ENCODE assay signal across 21 mouse cellular contexts in genomic region chr19:16154480-16154879, GRCm38 (mm10). TPM values are rescaled to one million over a fixed set of nuclear protein-coding genes. Genes with fewer than 3 reads are reported as not detected.
DNase-seq lines count a peak whose midpoint lies in the region; ATAC-seq and TF ChIP-seq lines count a peak whose summit lies in the region.
"Had no signal": no experiment of that assay in that cellular context is flagged by ENCODE, and none has a peak within 500 bp of the region (broad histone marks: within the 10 kb centered on the region; RNA-seq: fewer than 3 reads in every experiment).

No protein-coding gene starts in this region.

- no peak for TF ChIP-seq EP300 in heart, postnatal 0 days (IDR thresholded peaks at IDR 0.05; ENCODE audit: low read depth)

- H3K27me3 ChIP-seq in heart, embryonic 10.5 days (ENCODE audit: insufficient read depth, poor library complexity, severe bottlenecking): no peaks in the 10 kb centered on the region
- no peaks in the 10 kb centered on the region for H3K27me3 ChIP-seq in heart, postnatal 0 days (ENCODE audit: control insufficient read depth, insufficient read depth, low read length)
- no peaks in the 10 kb centered on the region for H3K27me3 ChIP-seq in heart, embryonic 12.5 days (replicated peaks)
- no peaks in the 10 kb centered on the region for H3K27me3 ChIP-seq in neural tube, embryonic 15.5 days (replicated peaks)
- H3K27me3 ChIP-seq: embryonic facial prominence, embryonic 13.5 days; forebrain, embryonic 12.5 days had no signal

- no peak for TF ChIP-seq CTCF in heart, postnatal 0 days (IDR thresholded peaks at IDR 0.05; ENCODE audit: low read depth)

- no peak overlapping the region for H3K27ac ChIP-seq in heart, embryonic 10.5 days
- H3K27ac ChIP-seq in heart, postnatal 0 days (ENCODE audit: low read depth): peak overlapping the region; percentile 82; the same call in 1 of the 2 replicates
- no peak overlapping the region for H3K27ac ChIP-seq in heart, embryonic 12.5 days (ENCODE audit: poor library complexity, severe bottlenecking)
- H3K27ac ChIP-seq in neural tube, embryonic 15.5 days (replicated peaks): no peak overlapping the region
- H3K27ac ChIP-seq: embryonic facial prominence, embryonic 13.5 days; forebrain, embryonic 12.5 days; gastrocnemius, adult 2 months; hindbrain, embryonic 10.5 days; hindbrain, embryonic 14.5 days had no signal

- no peaks in the 10 kb centered on the region for H3K36me3 ChIP-seq in heart, embryonic 10.5 days
- no peaks in the 10 kb centered on the region for H3K36me3 ChIP-seq in heart, postnatal 0 days (replicated peaks; ENCODE audit: control insufficient read depth, insufficient read depth, low read length)
- H3K36me3 ChIP-seq in heart, embryonic 12.5 days: no peaks in the 10 kb centered on the region
- no peaks in the 10 kb centered on the region for H3K36me3 ChIP-seq in neural tube, embryonic 15.5 days
- H3K36me3 ChIP-seq: embryonic facial prominence, embryonic 13.5 days; forebrain, embryonic 12.5 days had no signal

- H3K4me1 ChIP-seq in heart, embryonic 10.5 days: peaks cover 35% of the 10 kb centered on the region
- H3K4me1 ChIP-seq in heart, postnatal 0 days (ENCODE audit: control insufficient read depth, insufficient read depth): peaks cover 27% of the 10 kb centered on the region
- H3K4me1 ChIP-seq in heart, embryonic 12.5 days (replicated peaks): peaks cover 28% of the 10 kb centered on the region
- peaks cover 15% of the 10 kb centered on the region for H3K4me1 ChIP-seq in neural tube, embryonic 15.5 days
- H3K4me1 ChIP-seq: embryonic facial prominence, embryonic 13.5 days; forebrain, embryonic 12.5 days; hindbrain, embryonic 10.5 days had no signal

- H3K9ac ChIP-seq in heart, postnatal 0 days (replicated peaks; ENCODE audit: low read depth, low read length): no peak overlapping the region
- no peak overlapping the region for H3K9ac ChIP-seq in heart, embryonic 12.5 days
- H3K9ac ChIP-seq in neural tube, embryonic 15.5 days (replicated peaks): no peak overlapping the region
- H3K9ac ChIP-seq: embryonic facial prominence, embryonic 13.5 days; forebrain, embryonic 12.5 days; hindbrain, embryonic 14.5 days had no signal

- no peak for ATAC-seq in heart, postnatal 0 days (ENCODE audit: insufficient read depth, low read depth)
- no peak for ATAC-seq in heart, embryonic 12.5 days (ENCODE audit: insufficient number of reproducible peaks, low FRiP score)
- ATAC-seq in granulocyte monocyte progenitor cell, adult 5-6 weeks (replicated peaks; ENCODE audit: poor library complexity, severe bottlenecking): peak; percentile 30; the same call in 1 of the 2 replicates
- no peak for ATAC-seq in neural tube, embryonic 15.5 days (ENCODE audit: low FRiP score)
- ATAC-seq: intestine, embryonic 16.5 days had no signal

- H3K4me3 ChIP-seq in heart, embryonic 10.5 days: no peak overlapping the region
- H3K4me3 ChIP-seq in heart, postnatal 0 days (ENCODE audit: low read depth, low read length): no peak overlapping the region
- no peak overlapping the region for H3K4me3 ChIP-seq in heart, embryonic 12.5 days
- H3K4me3 ChIP-seq in neural tube, embryonic 15.5 days (replicated peaks): no peak overlapping the region
- H3K4me3 ChIP-seq: embryonic facial prominence, embryonic 13.5 days; forebrain, embryonic 12.5 days; gastrocnemius, adult 2 months; hindbrain, embryonic 10.5 days had no signal

- peak overlapping the region; percentile 47; the same call in 1 of the 2 replicates for H3K4me2 ChIP-seq in heart, postnatal 0 days (ENCODE audit: low read depth, low read length)
- no peak overlapping the region for H3K4me2 ChIP-seq in heart, embryonic 12.5 days
- no peak overlapping the region for H3K4me2 ChIP-seq in neural tube, embryonic 15.5 days
- H3K4me2 ChIP-seq: embryonic facial prominence, embryonic 13.5 days; forebrain, embryonic 12.5 days; hindbrain, embryonic 14.5 days had no signal

- peak; percentile 3 for DNase-seq in heart, embryonic 10.5 days (ENCODE audit: low spot score)
- DNase-seq in heart, adult 8-10 months (ENCODE audit: low spot score): no peak
- no peak for DNase-seq in heart, postnatal 0 days (ENCODE audit: low spot score)
- peak; percentile 77 for DNase-seq in 416B (ENCODE audit: low read depth)
- DNase-seq in left cerebral cortex, postnatal 14 days (ENCODE audit: low spot score in 2 of 2): no peak
- DNase-seq: adrenal gland, postnatal 10 days; cerebellum, adult 11 months; cerebellum, adult 8-10 months; cerebellum, postnatal 14 days; gastrocnemius, adult 2 months; gastrocnemius, postnatal 25 days; kidney, adult 2 months had no signal

- intact Hi-C loops in left cerebral cortex, postnatal 14 days (cut with DNase I): no loop called here

- H3K9me3 ChIP-seq in heart, embryonic 10.5 days: no peaks in the 10 kb centered on the region
- no peaks in the 10 kb centered on the region for H3K9me3 ChIP-seq in heart, postnatal 0 days (replicated peaks; ENCODE audit: control insufficient read depth, low read length)
- no peaks in the 10 kb centered on the region for H3K9me3 ChIP-seq in heart, embryonic 12.5 days (replicated peaks)
- H3K9me3 ChIP-seq in neural tube, embryonic 15.5 days (replicated peaks): no peaks in the 10 kb centered on the region
- H3K9me3 ChIP-seq: embryonic facial prominence, embryonic 13.5 days; forebrain, embryonic 12.5 days; hindbrain, embryonic 10.5 days had no signal

RNA-seq across cellular contexts. Expression of gene Gnaq, which starts 21.8 kb away (rescaled TPM):
- polyA plus RNA-seq in heart, embryonic 10.5 days (2016; fragmentation: Nextera tagmentation; extraction: Ambion mirVana): 14.6 and 18.9 TPM in 2 replicates
- total RNA-seq in heart, adult 8-10 months (2022): 10 to 100 TPM; 20.5 to 23.7 (median 21.6) TPM
- 24.6 and 27.0 TPM in 2 replicates for total RNA-seq in heart, postnatal 0 days (2014; rRNA removed; ENCODE audit: low replicate concordance)
- 11.9 and 12.7 TPM in 2 replicates for polyA plus RNA-seq in heart, postnatal 0 days (2015; fragmentation: Nextera tagmentation; extraction: Ambion mirVana)
- polyA plus RNA-seq in heart, embryonic 12.5 days (2016; fragmentation: Nextera tagmentation; extraction: Ambion mirVana): 18.1 and 18.7 TPM in 2 replicates
- total RNA-seq in granulocyte monocyte progenitor cell, adult 5-6 weeks (2014; fragmentation: Nextera tagmentation): 21.2 and 28.6 TPM in 2 replicates
- 12.3 and 16.3 TPM in 2 replicates for total RNA-seq in granulocyte monocyte progenitor cell, adult 5-6 weeks (2017)
- 100 to 1,000 TPM; 177 to 181 TPM for total RNA-seq in left cerebral cortex, postnatal 14 days (2021)
- 98.0 and 110 TPM in 2 replicates for polyA plus RNA-seq in neural tube, embryonic 15.5 days (2015; fragmentation: Nextera tagmentation; extraction: Ambion mirVana)
- total RNA-seq: MEL had no signal

Comparison
In these comparisons a context has a peak if more than half of its experiments do, and no peak if none do; other contexts are left out.
1. DNase-seq: peak in heart, embryonic 10.5 days (single experiment) and 416B (single experiment); none in heart, adult 8-10 months (single experiment), heart, postnatal 0 days (single experiment) and left cerebral cortex, postnatal 14 days (0 of 2).